Mouse (Mus musculus) liver, adult 2 months (tissue): ENCODE measurements around the gene Runx1.

ENCODE experiments used
- CTCF ChIP-seq: fragments of 200-500 bp; IDR thresholded peaks from 2 replicates; pipeline ENCODE4 v1.5.1; 2011; ENCODE audit warnings: low read depth, low read length, control low read depth
- POLR2A ChIP-seq: fragments of 200-500 bp; IDR thresholded peaks from 2 replicates; pipeline ENCODE4 v1.6.1; 2011; ENCODE audit warnings: low read length, control low read depth; ENCODE audit not compliant: insufficient read depth; ENCODE audit errors: extremely low read depth

GRCm38 (mm10) chr16:92601270-92601826 lies 224.6 kb downstream of the Runx1 start:
- TF ChIP-seq CTCF (no peak), POLR2A (no peak)
